Mouse (Mus musculus): ENCODE measurements around the gene Wdr90. TPM values are rescaled to one million over a fixed set of nuclear protein-coding genes. Genes with fewer than 3 reads are reported as not detected.

Gene Wdr90
- polyA plus RNA-seq, 1 experiment from 2014 or later = 25.7 TPM

DNA sequence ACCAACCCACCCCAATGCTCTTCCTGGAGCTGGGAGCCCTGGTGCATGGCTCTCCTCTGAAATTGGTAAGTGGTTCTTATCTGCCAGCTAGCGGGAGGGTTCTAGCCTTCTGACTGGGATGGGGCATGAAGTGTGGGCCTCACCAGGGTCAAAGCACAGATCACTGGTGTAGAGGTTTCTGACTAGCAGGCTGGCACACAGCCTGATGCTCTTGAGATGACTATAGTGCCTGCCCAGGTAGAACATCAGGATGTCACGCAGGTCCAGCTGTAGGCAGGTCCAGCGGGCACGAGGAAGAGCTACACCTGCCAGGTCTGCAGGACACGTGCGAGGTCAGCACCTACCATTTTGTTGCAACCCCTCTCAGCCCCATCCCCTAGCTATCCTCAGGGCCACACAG, 1.1 kb downstream of the Wdr90 start:
- 90% methylated on average over 6 of the region's 6 CpGs for WGBS
- ATAC-seq (replicated peaks; ENCODE audit: low FRiP score) (no peak), DNase-seq (ENCODE audit: low spot score) (no peak)
- Histone ChIP-seq H3K27ac (ENCODE audit: low read depth, low read length) (no peak overlapping the region), H3K27me3 (replicated peaks; ENCODE audit: control insufficient read depth, insufficient read depth, low read length) (no peaks in the 10 kb centered on the region), H3K4me1 (replicated peaks; ENCODE audit: control insufficient read depth, insufficient read depth, low read length) (peaks cover 19% of the 10 kb centered on the region), H3K9me3 (ENCODE audit: control insufficient read depth, low read length) (no peaks in the 10 kb centered on the region), H3K4me3 (ENCODE audit: low read depth, low read length) (peak overlapping the region; percentile 65), H3K36me3 (ENCODE audit: control insufficient read depth, insufficient read depth, low read length) (peaks cover 5% of the 10 kb centered on the region; the same call in 1 of the 2 replicates), H3K4me2 (peak overlapping the region; percentile 91), H3K9ac (ENCODE audit: low read depth, low read length) (peak overlapping the region; percentile 83; the same call in 1 of the 2 replicates)

- Histone ChIP-seq H3K4me3 (ENCODE audit: low read depth, low read length) (peak within 1 kb of the TSS; percentile 85), H3K36me3 (ENCODE audit: control insufficient read depth, insufficient read depth, low read length) (peaks cover 28% of the 10 kb centered on the region), H3K9me3 (ENCODE audit: control insufficient read depth, low read length) (no peaks in the 10 kb centered on the region), H3K27ac (ENCODE audit: low read depth, low read length) (peak within 1 kb of the TSS; percentile 84), H3K4me2 (peak within 1 kb of the TSS; percentile 93), H3K9ac (ENCODE audit: low read depth, low read length) (peak within 1 kb of the TSS; percentile 93), H3K4me1 (replicated peaks; ENCODE audit: control insufficient read depth, insufficient read depth, low read length) (peaks cover 16% of the 10 kb centered on the region), H3K27me3 (replicated peaks; ENCODE audit: control insufficient read depth, insufficient read depth, low read length) (no peaks in the 10 kb centered on the region)
- WGBS = under 1% methylated on average over 21 of the region's 21 CpGs
- DNase-seq (ENCODE audit: low spot score) = peak; percentile 93
- peak; percentile 95 for ATAC-seq (replicated peaks; ENCODE audit: low FRiP score)
Observed at GRCm38 (mm10) chr17:25844396-25844901, 16.9 kb downstream of the Wdr90 start, which contains the start of gene Rhot2. Gene Rhot2 (minus strand): TSS chr17:25844851.

- Histone ChIP-seq H3K4me3 (ENCODE audit: low read depth, low read length) (peak overlapping the region; percentile 85), H3K27me3 (replicated peaks; ENCODE audit: control insufficient read depth, insufficient read depth, low read length) (no peaks in the 10 kb centered on the region), H3K27ac (ENCODE audit: low read depth, low read length) (peak overlapping the region; percentile 84), H3K4me1 (replicated peaks; ENCODE audit: control insufficient read depth, insufficient read depth, low read length) (peaks cover 16% of the 10 kb centered on the region), H3K4me2 (peak overlapping the region; percentile 93), H3K9ac (ENCODE audit: low read depth, low read length) (peak overlapping the region; percentile 93), H3K36me3 (ENCODE audit: control insufficient read depth, insufficient read depth, low read length) (peaks cover 32% of the 10 kb centered on the region), H3K9me3 (ENCODE audit: control insufficient read depth, low read length) (no peaks in the 10 kb centered on the region)
- WGBS = 2% methylated on average over 38 of the region's 38 CpGs
- DNase-seq (ENCODE audit: low spot score) = no peak
- ATAC-seq (replicated peaks; ENCODE audit: low FRiP score) = peak; percentile 63
Observed at GRCm38 (mm10) chr17:25843636-25844395, 17.5 kb downstream of the Wdr90 start.

GRCm38 (mm10) chr17:25843122-25843521, 18.2 kb downstream of the Wdr90 start:
- H3K9me3 ChIP-seq (ENCODE audit: control insufficient read depth, low read length) = no peaks in the 10 kb centered on the region
- ATAC-seq (replicated peaks; ENCODE audit: low FRiP score) (no peak), DNase-seq (ENCODE audit: low spot score) (no peak)
- 89% methylated on average over 4 of the region's 4 CpGs for WGBS
- no peaks in the 10 kb centered on the region for H3K27me3 ChIP-seq (replicated peaks; ENCODE audit: control insufficient read depth, insufficient read depth, low read length)
- peak overlapping the region; percentile 93 for H3K9ac ChIP-seq (ENCODE audit: low read depth, low read length)
- H3K27ac ChIP-seq (ENCODE audit: low read depth, low read length) = no peak overlapping the region; the same call in none of the 2 replicates
- H3K4me3 ChIP-seq (ENCODE audit: low read depth, low read length) = peak overlapping the region; percentile 85
- H3K36me3 ChIP-seq (ENCODE audit: control insufficient read depth, insufficient read depth, low read length) = peaks cover 32% of the 10 kb centered on the region
- peak overlapping the region; percentile 93 for H3K4me2 ChIP-seq
- peaks cover 16% of the 10 kb centered on the region for H3K4me1 ChIP-seq (replicated peaks; ENCODE audit: control insufficient read depth, insufficient read depth, low read length)

DNA sequence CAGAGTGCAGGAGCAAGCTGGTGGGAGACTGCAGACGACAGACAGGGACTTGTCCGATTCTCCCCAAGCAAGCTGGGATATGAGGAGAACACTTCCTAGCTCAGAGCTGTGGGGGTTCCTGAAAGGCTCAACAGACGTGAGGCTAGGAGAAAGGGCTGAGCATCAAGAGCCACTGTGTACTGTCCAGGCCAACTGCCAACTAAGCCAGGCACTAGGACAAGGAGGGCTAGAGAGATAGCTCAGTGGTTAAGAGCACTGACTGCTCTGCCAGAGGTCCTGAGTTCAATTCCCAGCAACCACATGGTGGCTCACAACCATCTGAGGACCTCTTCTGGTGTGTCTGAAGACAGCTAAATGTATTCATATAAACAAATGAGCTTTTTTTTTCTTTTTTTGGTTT, 18.8 kb downstream of the Wdr90 start:
- no peak for ATAC-seq (replicated peaks; ENCODE audit: low FRiP score)
- Histone ChIP-seq H3K4me1 (replicated peaks; ENCODE audit: control insufficient read depth, insufficient read depth, low read length) (peaks cover 22% of the 10 kb centered on the region), H3K27me3 (replicated peaks; ENCODE audit: control insufficient read depth, insufficient read depth, low read length) (no peaks in the 10 kb centered on the region), H3K4me2 (no peak overlapping the region), H3K27ac (ENCODE audit: low read depth, low read length) (no peak overlapping the region), H3K9ac (ENCODE audit: low read depth, low read length) (no peak overlapping the region), H3K36me3 (ENCODE audit: control insufficient read depth, insufficient read depth, low read length) (peaks cover 36% of the 10 kb centered on the region), H3K9me3 (ENCODE audit: control insufficient read depth, low read length) (no peaks in the 10 kb centered on the region), H3K4me3 (ENCODE audit: low read depth, low read length) (no peak overlapping the region)
- WGBS = 86% methylated on average over 3 of the region's 3 CpGs
- DNase-seq (ENCODE audit: low spot score) = no peak

DNA sequence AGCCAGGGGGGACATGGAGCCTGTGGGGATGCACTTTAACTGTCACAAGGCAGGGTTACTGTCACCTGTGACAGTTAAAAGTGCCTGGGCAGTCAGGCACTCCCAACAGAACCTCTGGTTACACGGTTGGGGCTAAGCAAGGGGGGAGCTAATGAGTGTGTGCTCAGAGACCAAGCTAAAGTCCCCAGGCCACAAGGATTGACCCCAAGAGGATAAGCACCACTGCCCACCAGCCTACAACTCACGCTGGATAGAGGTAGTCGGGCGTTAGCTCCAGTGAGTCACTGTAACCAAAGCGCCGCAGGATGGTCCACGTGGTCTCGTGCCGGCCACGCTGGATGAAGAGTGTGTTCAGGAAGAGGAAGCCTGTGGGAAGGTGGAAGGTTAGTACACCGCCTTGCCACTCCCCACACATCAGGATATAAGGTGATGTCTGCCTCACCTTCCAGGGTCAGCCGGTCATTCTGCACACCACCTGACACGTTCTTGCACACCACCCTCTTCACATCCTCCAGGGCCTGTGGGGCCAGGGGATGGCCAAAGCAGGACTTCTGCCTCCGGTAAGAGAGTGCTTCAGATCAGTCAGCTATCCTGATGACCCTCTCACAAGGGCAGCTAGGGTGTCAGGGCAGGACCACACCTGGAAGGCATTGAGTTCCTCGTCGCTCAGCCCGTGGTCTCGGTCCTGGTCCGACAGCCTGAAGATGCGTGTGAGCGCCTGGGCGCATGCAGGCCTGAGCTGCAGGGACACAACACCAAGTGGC, 20.0 kb downstream of the Wdr90 start, which contains the start of gene Gm20683:
Gene Gm20683 (minus strand): TSS at position 647 of the 764 bp plus-strand sequence.
- 93% methylated on average over 22 of the region's 22 CpGs for WGBS
- peaks cover 36% of the 10 kb centered on the region for H3K36me3 ChIP-seq (ENCODE audit: control insufficient read depth, insufficient read depth, low read length)
- no peak within 1 kb of the TSS for H3K27ac ChIP-seq (ENCODE audit: low read depth, low read length)
- no peak within 1 kb of the TSS for H3K4me3 ChIP-seq (ENCODE audit: low read depth, low read length)
- no peak within 1 kb of the TSS for H3K9ac ChIP-seq (ENCODE audit: low read depth, low read length)
- no peak within 1 kb of the TSS for H3K4me2 ChIP-seq
- ATAC-seq (replicated peaks; ENCODE audit: low FRiP score) (no peak), DNase-seq (ENCODE audit: low spot score) (no peak)
- peaks cover 33% of the 10 kb centered on the region for H3K4me1 ChIP-seq (replicated peaks; ENCODE audit: control insufficient read depth, insufficient read depth, low read length)
- H3K27me3 ChIP-seq (replicated peaks; ENCODE audit: control insufficient read depth, insufficient read depth, low read length) = no peaks in the 10 kb centered on the region
- H3K9me3 ChIP-seq (ENCODE audit: control insufficient read depth, low read length) = no peaks in the 10 kb centered on the region

DNA sequence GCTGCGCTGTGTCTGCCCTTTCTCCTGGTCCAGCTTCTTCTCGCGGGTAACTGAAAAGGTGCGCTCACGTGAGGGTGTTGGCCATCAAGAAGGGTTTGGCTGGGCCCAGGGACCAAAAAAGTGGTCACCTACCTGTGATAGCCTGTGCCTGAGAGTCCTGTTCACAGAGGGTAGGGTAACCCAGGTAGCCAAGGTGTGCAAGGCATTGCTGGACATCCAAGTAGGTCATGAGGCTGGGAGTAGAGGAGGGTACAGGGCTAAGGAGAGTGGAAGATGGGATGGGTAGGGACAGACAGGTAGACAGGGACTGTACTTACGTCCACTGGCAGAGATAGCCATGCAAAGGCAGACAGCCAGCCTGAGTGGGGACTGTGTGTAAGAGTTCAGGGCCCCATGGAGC, 20.8 kb downstream of the Wdr90 start:
- Histone ChIP-seq H3K9ac (ENCODE audit: low read depth, low read length) (no peak overlapping the region), H3K4me2 (no peak overlapping the region), H3K4me1 (replicated peaks; ENCODE audit: control insufficient read depth, insufficient read depth, low read length) (peaks cover 38% of the 10 kb centered on the region), H3K27me3 (replicated peaks; ENCODE audit: control insufficient read depth, insufficient read depth, low read length) (no peaks in the 10 kb centered on the region), H3K27ac (ENCODE audit: low read depth, low read length) (no peak overlapping the region), H3K9me3 (ENCODE audit: control insufficient read depth, low read length) (no peaks in the 10 kb centered on the region), H3K4me3 (ENCODE audit: low read depth, low read length) (no peak overlapping the region), H3K36me3 (ENCODE audit: control insufficient read depth, insufficient read depth, low read length) (peaks cover 33% of the 10 kb centered on the region)
- WGBS = 94% methylated on average over 6 of the region's 6 CpGs
- DNase-seq (ENCODE audit: low spot score) (no peak), ATAC-seq (replicated peaks; ENCODE audit: low FRiP score) (no peak)

- WGBS = 84% methylated on average over 14 of the region's 14 CpGs
Observed at GRCm38 (mm10) chr17:25839455-25840235, 21.7 kb downstream of the Wdr90 start.

More at GRCm38 (mm10) chr17:25839455-25840235, 21.7 kb downstream of the Wdr90 start:
- Histone ChIP-seq H3K9ac (ENCODE audit: low read depth, low read length) (no peak overlapping the region), H3K4me1 (replicated peaks; ENCODE audit: control insufficient read depth, insufficient read depth, low read length) (peaks cover 38% of the 10 kb centered on the region), H3K27ac (ENCODE audit: low read depth, low read length) (no peak overlapping the region; the same call in 1 of the 2 replicates), H3K36me3 (ENCODE audit: control insufficient read depth, insufficient read depth, low read length) (peaks cover 40% of the 10 kb centered on the region), H3K4me3 (ENCODE audit: low read depth, low read length) (no peak overlapping the region), H3K27me3 (replicated peaks; ENCODE audit: control insufficient read depth, insufficient read depth, low read length) (no peaks in the 10 kb centered on the region), H3K4me2 (no peak overlapping the region), H3K9me3 (ENCODE audit: control insufficient read depth, low read length) (no peaks in the 10 kb centered on the region)
- no peak for DNase-seq (ENCODE audit: low spot score)
- no peak for ATAC-seq (replicated peaks; ENCODE audit: low FRiP score)
